Comparison of ENCODE assay signal across 8 mouse cellular contexts in the genomic region with DNA sequence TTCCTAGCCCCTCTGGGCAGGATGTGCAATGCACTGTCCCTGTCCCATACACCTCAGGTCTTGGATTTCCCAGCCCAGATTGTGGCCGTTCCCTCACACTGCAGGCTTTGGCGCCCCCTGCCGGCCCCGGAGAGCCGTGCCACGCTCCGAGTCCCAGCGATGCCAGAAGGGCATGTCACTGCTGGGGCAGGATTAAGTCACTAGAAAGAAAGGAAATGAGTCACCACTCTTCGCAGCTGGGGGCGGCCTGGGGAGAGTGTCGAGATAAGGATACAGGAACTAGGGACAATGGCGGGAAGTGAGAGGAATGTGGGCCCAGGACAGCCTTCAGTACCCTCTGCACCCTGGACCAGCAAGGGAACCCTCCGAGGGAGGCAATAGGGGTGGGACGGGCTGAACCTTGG. TPM values are rescaled to one million over a fixed set of nuclear protein-coding genes. Genes with fewer than 3 reads are reported as not detected.
DNase-seq lines count a peak whose midpoint lies in the region; ATAC-seq and TF ChIP-seq lines count a peak whose summit lies in the region.

No protein-coding gene starts in this region.

- no peak overlapping the region for H3K4me2 ChIP-seq in hindbrain, embryonic 15.5 days

- no peaks in the 10 kb centered on the region for H3K36me3 ChIP-seq in hindbrain, embryonic 15.5 days

- H3K9ac ChIP-seq in hindbrain, embryonic 15.5 days, result no peak overlapping the region

- H3K4me3 ChIP-seq in hindbrain, embryonic 15.5 days, result no peak overlapping the region

- no peak overlapping the region for H3K27ac ChIP-seq in hindbrain, embryonic 15.5 days (replicated peaks)

- H3K27me3 ChIP-seq in Patski, result no peaks in the 10 kb centered on the region
- no peaks in the 10 kb centered on the region for H3K27me3 ChIP-seq in hindbrain, embryonic 15.5 days

- H3K4me1 ChIP-seq in hindbrain, embryonic 15.5 days (replicated peaks), result no peaks in the 10 kb centered on the region

- peak; percentile 82 for ATAC-seq in Patski
- peak; percentile 71 for ATAC-seq in hindbrain, embryonic 15.5 days (ENCODE audit: low FRiP score, low read depth)

- TF ChIP-seq CTCF in Patski (IDR thresholded peaks at IDR 0.05), result peak; percentile 100

- no peak for DNase-seq in Patski (ENCODE audit: low read depth, low spot score)
- DNase-seq in cerebellum, postnatal 14 days, result peak; percentile 97
- peak; percentile 89 to 93 for DNase-seq in frontal cortex, postnatal 36 days (ENCODE audit: low spot score in 2 of 2)
- DNase-seq in left cerebral cortex, adult 11 months (ENCODE audit: low spot score), result peak; percentile 70
- peak; percentile 97 for DNase-seq in lung, postnatal 36 days
- peak; percentile 89 for DNase-seq in retina, embryonic 14.5 days (ENCODE audit: low spot score)
- DNase-seq in thymus, postnatal 4 days, result peak; percentile 97

- POLR2A ChIA-PET in Patski (lab: Charles Lee), result interaction anchor here (1.0 kb wide), 1 partner anchor 177 kb away, joined by 3 read pairs; no protein-coding TSS in a partner anchor

- CTCF ChIA-PET in Patski (lab: Charles Lee), result interaction anchor here (0.6 to 2.4 kb wide), 15 partner anchors 10 to 257 kb away, joined by 3 to 19 read pairs (median 4); no protein-coding TSS in a partner anchor

- WGBS in hindbrain, embryonic 15.5 days, result 14% methylated on average over 14 of the region's 14 CpGs

- H3K9me3 ChIP-seq in hindbrain, embryonic 15.5 days, result no peaks in the 10 kb centered on the region

- in situ Hi-C loops in Patski (cut with MboI; ENCODE audit: low pct_unique_long_range_greater_than_20kb), result loop anchor here (5.0 kb wide), 1 partner anchor 182 kb away; no protein-coding TSS in a partner anchor

RNA-seq across cellular contexts. Expression of a gene that starts 40.5 kb away (rescaled TPM):
- polyA plus RNA-seq in Patski (2021), result 237 TPM
- polyA plus RNA-seq in hindbrain, embryonic 15.5 days (2015; fragmentation: Nextera tagmentation; extraction: Ambion mirVana), result 406 and 435 TPM in 2 replicates
